Mouse (Mus musculus) 3134 (cell line): ENCODE measurements around the gene 1600012H06Rik.
"Not testable (repeated sequence)": the region's sequence is repeated elsewhere in the genome, so short reads cannot be mapped to it uniquely, and the experiment has no call there.

Source experiments
- DNase-seq: peaks from one replicate; pipeline ENCODE4 v3.0.0-alpha.2; 2011; ENCODE audit warnings: low spot score; ENCODE audit not compliant: insufficient read length; ENCODE audit errors: extremely low read depth

Gene 1600012H06Rik

GRCm38 (mm10) chr17:15009088-15009487, 66.1 kb downstream of the 1600012H06Rik start:
- DNase-seq = not testable (repeated sequence)
